20 mouse cellular contexts compared by ENCODE assay signal in the genomic region with DNA sequence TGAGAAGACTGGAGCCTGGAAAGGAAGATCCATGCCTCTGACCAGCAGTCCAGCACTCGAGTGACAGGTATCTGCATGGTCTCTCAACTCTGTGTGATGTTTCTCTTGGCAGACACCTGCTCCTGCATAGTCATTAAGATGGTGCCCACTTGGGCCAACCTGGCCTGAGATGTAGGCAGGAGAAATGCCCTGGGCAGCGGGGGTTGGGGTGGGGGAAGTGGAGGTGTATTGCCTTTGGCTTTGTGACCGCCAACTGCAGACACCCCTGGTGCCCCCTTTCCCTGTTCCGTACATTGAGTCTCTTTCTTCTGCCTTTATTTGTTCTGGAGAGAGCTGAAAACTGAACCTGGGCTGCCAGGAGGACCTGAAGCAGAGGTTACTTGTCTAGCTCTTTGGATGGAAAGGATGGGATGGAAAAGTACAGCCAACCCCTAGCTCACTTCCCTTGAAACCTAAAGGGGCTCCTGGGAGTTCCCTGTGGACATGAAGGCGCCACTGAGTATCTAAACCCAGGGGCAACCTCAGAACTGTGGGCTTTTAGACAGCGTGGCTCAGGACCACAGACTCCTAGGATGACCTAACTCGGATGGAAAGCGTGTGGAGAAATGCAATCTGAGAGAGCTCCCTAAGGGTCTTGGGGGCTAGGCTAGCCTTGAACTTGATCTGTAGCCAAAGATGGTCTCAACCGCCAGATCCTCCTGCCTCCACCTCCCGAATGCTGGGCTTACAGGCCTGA. TPM values are rescaled to one million over a fixed set of nuclear protein-coding genes. Genes with fewer than 3 reads are reported as not detected.
DNase-seq lines count a peak whose midpoint lies in the region; ATAC-seq and TF ChIP-seq lines count a peak whose summit lies in the region.
"Had no signal": no experiment of that assay in that cellular context is flagged by ENCODE, and none has a peak within 500 bp of the region (broad histone marks: within the 10 kb centered on the region; RNA-seq: fewer than 3 reads in every experiment).

No protein-coding gene starts in this region.

- H3K4me1 ChIP-seq in heart, embryonic 10.5 days: peaks cover 61% of the 10 kb centered on the region
- H3K4me1 ChIP-seq in kidney, embryonic 16.5 days (ENCODE audit: insufficient read depth, low read length): peaks cover 72% of the 10 kb centered on the region
- peaks cover 55% of the 10 kb centered on the region for H3K4me1 ChIP-seq in brown adipose tissue, adult 24 weeks (ENCODE audit: control insufficient read depth, insufficient read depth, insufficient read length, low read length)
- H3K4me1 ChIP-seq in small intestine, adult 2 months (ENCODE audit: control insufficient read depth, insufficient read depth, insufficient read length, low read length): peaks cover 3% of the 10 kb centered on the region; the same call in 1 of the 2 replicates
- peaks cover 20% of the 10 kb centered on the region for H3K4me1 ChIP-seq in liver, embryonic 11.5 days (replicated peaks; ENCODE audit: control insufficient read depth, insufficient read depth, low read length)

- TF ChIP-seq POLR2A in small intestine, adult 2 months (IDR thresholded peaks at IDR 0.05; ENCODE audit: low read depth, low read length): no peak

- intact Hi-C loops in heart, postnatal 10 days (cut with DNase I): no loop called here

- no peak for ATAC-seq in kidney, embryonic 16.5 days (ENCODE audit: low FRiP score, low TSS enrichment)
- ATAC-seq in liver, embryonic 11.5 days (replicated peaks; ENCODE audit: low FRiP score): no peak
- ATAC-seq: forebrain, embryonic 15.5 days; intestine, postnatal 0 days had no signal

- no peak overlapping the region for H3K4me2 ChIP-seq in kidney, embryonic 16.5 days (replicated peaks; ENCODE audit: low read depth, low read length)
- H3K4me2 ChIP-seq in liver, embryonic 11.5 days: no peak overlapping the region
- H3K4me2 ChIP-seq: forebrain, embryonic 15.5 days; hindbrain, embryonic 14.5 days; limb, embryonic 12.5 days; liver, embryonic 15.5 days; neural tube, embryonic 12.5 days had no signal

- no peak for DNase-seq in heart, embryonic 10.5 days (ENCODE audit: low spot score)
- no peak for DNase-seq in heart, postnatal 10 days
- no peak for DNase-seq in kidney, postnatal 25 days
- DNase-seq in liver, embryonic 11.5 days (ENCODE audit: low spot score): no peak
- DNase-seq: B cell, adult 2 months; cerebellum, adult 11 months; cerebellum, postnatal 25 days; lung, postnatal 10 days; right cerebral cortex, postnatal 14 days; thymus, adult 18-20 months had no signal

- H3K4me3 ChIP-seq in heart, embryonic 10.5 days: no peak overlapping the region
- no peak overlapping the region for H3K4me3 ChIP-seq in kidney, embryonic 16.5 days (ENCODE audit: low read length)
- peak overlapping the region; percentile 47 for H3K4me3 ChIP-seq in brown adipose tissue, adult 24 weeks (ENCODE audit: insufficient read depth, low read depth, low read length)
- no peak overlapping the region for H3K4me3 ChIP-seq in small intestine, adult 2 months (ENCODE audit: low read depth, low read length)
- H3K4me3 ChIP-seq in liver, embryonic 11.5 days (ENCODE audit: low read depth, low read length): no peak overlapping the region
- H3K4me3 ChIP-seq: forebrain, embryonic 15.5 days; limb, embryonic 12.5 days; liver, embryonic 15.5 days; neural tube, embryonic 12.5 days had no signal

- TF ChIP-seq CTCF in small intestine, adult 2 months (IDR thresholded peaks at IDR 0.05; ENCODE audit: extremely low read depth, insufficient read length, insufficient replicate concordance, low read depth, low read length): no peak

- no peaks in the 10 kb centered on the region for H3K9me3 ChIP-seq in heart, embryonic 10.5 days
- H3K9me3 ChIP-seq in kidney, embryonic 16.5 days (ENCODE audit: low read length): no peaks in the 10 kb centered on the region
- H3K9me3 ChIP-seq in liver, embryonic 11.5 days (ENCODE audit: control insufficient read depth, low read length): no peaks in the 10 kb centered on the region
- H3K9me3 ChIP-seq: forebrain, embryonic 15.5 days; limb, embryonic 12.5 days; liver, embryonic 15.5 days; neural tube, embryonic 12.5 days had no signal

- 89% methylated on average over 10 of the region's 10 CpGs for WGBS in heart, embryonic 10.5 days
- WGBS in kidney, embryonic 16.5 days: 93% methylated on average over 10 of the region's 10 CpGs
- 89% methylated on average over 10 of the region's 10 CpGs for WGBS in small intestine, adult 2 months
- 90% methylated on average over 10 of the region's 10 CpGs for WGBS in liver, embryonic 11.5 days

- H3K9ac ChIP-seq in kidney, embryonic 16.5 days (replicated peaks; ENCODE audit: low read length): no peak overlapping the region
- no peak overlapping the region for H3K9ac ChIP-seq in liver, embryonic 11.5 days (ENCODE audit: low read depth, low read length)
- H3K9ac ChIP-seq: forebrain, embryonic 15.5 days; hindbrain, embryonic 14.5 days; limb, embryonic 12.5 days; liver, embryonic 15.5 days; neural tube, embryonic 12.5 days had no signal

- H3K27me3 ChIP-seq in heart, embryonic 10.5 days (ENCODE audit: insufficient read depth, poor library complexity, severe bottlenecking): no peaks in the 10 kb centered on the region
- no peaks in the 10 kb centered on the region for H3K27me3 ChIP-seq in kidney, embryonic 16.5 days (ENCODE audit: insufficient read depth, low read length)
- H3K27me3 ChIP-seq in small intestine, adult 2 months (ENCODE audit: control insufficient read depth, insufficient read depth, low read length): no peaks in the 10 kb centered on the region
- no peaks in the 10 kb centered on the region for H3K27me3 ChIP-seq in liver, embryonic 11.5 days (replicated peaks; ENCODE audit: control insufficient read depth, insufficient read depth, low read length)
- H3K27me3 ChIP-seq: forebrain, embryonic 15.5 days; limb, embryonic 12.5 days; neural tube, embryonic 12.5 days had no signal

- H3K27ac ChIP-seq in heart, embryonic 10.5 days: 0 out of 2 replicates have a peak overlapping the region, but pooled peaks have one; percentile 5
- 0 out of 2 replicates have a peak overlapping the region, but pooled peaks have one; percentile 33 for H3K27ac ChIP-seq in kidney, embryonic 16.5 days (ENCODE audit: low read length)
- H3K27ac ChIP-seq in brown adipose tissue, adult 24 weeks (replicated peaks; ENCODE audit: low read depth, low read length): peak overlapping the region; percentile 99
- H3K27ac ChIP-seq in small intestine, adult 2 months (ENCODE audit: insufficient read depth, low read depth, low read length): 0 out of 2 replicates have a peak overlapping the region, but pooled peaks have one; percentile 8
- H3K27ac ChIP-seq in liver, embryonic 11.5 days (ENCODE audit: low read depth, low read length): no peak overlapping the region
- H3K27ac ChIP-seq: forebrain, embryonic 15.5 days; hindbrain, embryonic 14.5 days; limb, embryonic 12.5 days; liver, embryonic 15.5 days; neural tube, embryonic 12.5 days had no signal

- peaks cover 72% of the 10 kb centered on the region for H3K36me3 ChIP-seq in heart, embryonic 10.5 days
- H3K36me3 ChIP-seq in kidney, embryonic 16.5 days (ENCODE audit: insufficient read depth, low read length): peaks cover 25% of the 10 kb centered on the region
- H3K36me3 ChIP-seq in small intestine, adult 2 months (ENCODE audit: control insufficient read depth, insufficient read depth, low read length): no peaks in the 10 kb centered on the region
- H3K36me3 ChIP-seq in liver, embryonic 11.5 days (ENCODE audit: control insufficient read depth, insufficient read depth, low read length): peaks cover 10% of the 10 kb centered on the region
- H3K36me3 ChIP-seq: forebrain, embryonic 15.5 days had no signal

RNA-seq across cellular contexts. Expression of gene Sparc, which starts 10.1 kb away (rescaled TPM):
- 995 and 1,097 TPM in 2 replicates for polyA plus RNA-seq in heart, embryonic 10.5 days (2016; fragmentation: Nextera tagmentation; extraction: Ambion mirVana)
- total RNA-seq in heart, postnatal 10 days (2021): 1,000 to 10,000 TPM; 1,750 to 1,767 TPM
- polyA plus RNA-seq in kidney, embryonic 16.5 days (2015; fragmentation: Nextera tagmentation; extraction: Ambion mirVana): 1,474 and 1,572 TPM in 2 replicates
- polyA plus RNA-seq in brown adipose tissue, adult 24 weeks (2012; ENCODE audit: insufficient read depth, insufficient read length, missing spikeins): 730 and 804 TPM in 2 replicates
- polyA plus RNA-seq in small intestine, adult 2 months (2012; rRNA removed): 278 and 350 TPM in 2 replicates
- 300 and 334 TPM in 2 replicates for polyA plus RNA-seq in liver, embryonic 11.5 days (2014; fragmentation: Nextera tagmentation; extraction: Ambion mirVana)
- total RNA-seq: megakaryocyte-erythroid progenitor cell, adult 5-6 weeks had no signal

RNA-seq across cellular contexts. Expression of gene Atox1, which starts 48.2 kb away (rescaled TPM):
- polyA plus RNA-seq in heart, embryonic 10.5 days (2016; fragmentation: Nextera tagmentation; extraction: Ambion mirVana): 269 and 273 TPM in 2 replicates
- total RNA-seq in heart, postnatal 10 days (2021): 100 to 1,000 TPM; 168 to 169 TPM
- polyA plus RNA-seq in kidney, embryonic 16.5 days (2015; fragmentation: Nextera tagmentation; extraction: Ambion mirVana): 376 and 406 TPM in 2 replicates
- 386 and 509 TPM in 2 replicates for polyA plus RNA-seq in brown adipose tissue, adult 24 weeks (2012; ENCODE audit: insufficient read depth, insufficient read length, missing spikeins)
- polyA plus RNA-seq in small intestine, adult 2 months (2012; rRNA removed): 318 and 485 TPM in 2 replicates
- 243 and 270 TPM in 2 replicates for polyA plus RNA-seq in liver, embryonic 11.5 days (2014; fragmentation: Nextera tagmentation; extraction: Ambion mirVana)

RNA-seq across cellular contexts. Expression of gene G3bp1, which starts 56.6 kb away (rescaled TPM):
- 164 and 188 TPM in 2 replicates for polyA plus RNA-seq in heart, embryonic 10.5 days (2016; fragmentation: Nextera tagmentation; extraction: Ambion mirVana)
- total RNA-seq in heart, postnatal 10 days (2021): 10 to 100 TPM; 48.2 to 54.4 TPM
- 188 and 197 TPM in 2 replicates for polyA plus RNA-seq in kidney, embryonic 16.5 days (2015; fragmentation: Nextera tagmentation; extraction: Ambion mirVana)
- polyA plus RNA-seq in brown adipose tissue, adult 24 weeks (2012; ENCODE audit: insufficient read depth, insufficient read length, missing spikeins): 17.0 and 19.4 TPM in 2 replicates
- 5.9 and 10.4 TPM in 2 replicates for polyA plus RNA-seq in small intestine, adult 2 months (2012; rRNA removed)
- polyA plus RNA-seq in liver, embryonic 11.5 days (2014; fragmentation: Nextera tagmentation; extraction: Ambion mirVana): 204 and 223 TPM in 2 replicates
